Mouse (Mus musculus) CH12.LX (cell line): Measurements from ENCODE around the gene Gm44965. TPM values are rescaled to one million over a fixed set of nuclear protein-coding genes. Genes with fewer than 3 reads are reported as not detected.

Source experiments
- DNase-seq: peaks from one replicate; pipeline ENCODE4 v3.0.0-alpha.2; 2013; ENCODE audit errors: extremely low read depth
- H3K27ac ChIP-seq: 2 replicates; pipeline ENCODE4 v1.5.1; 2012; ENCODE audit warnings: low read depth, mild to moderate bottlenecking, control low read depth, moderate library complexity; ENCODE audit not compliant: insufficient read depth
- H3K27me3 ChIP-seq: replicated peaks from 2 replicates; pipeline ENCODE3; 2012; ENCODE audit warnings: inconsistent platforms
- H3K36me3 ChIP-seq, 2 experiments: replicated peaks in 1 of 2; 2 replicates each; pipeline versions ENCODE3 to v1.6.1; 2012; ENCODE audit warnings: inconsistent platforms in 1 of 2, low read length in 1 of 2, mild to moderate bottlenecking in 1 of 2, mixed read lengths in 1 of 2, moderate library complexity in 1 of 2; ENCODE audit not compliant: control insufficient read depth in 1 of 2, insufficient read depth in 1 of 2
- H3K4me1 ChIP-seq, 2 experiments: 2 replicates each; pipeline ENCODE4 v1.6.1; 2012; ENCODE audit warnings: inconsistent platforms in 1 of 2, moderate library complexity in 1 of 2; ENCODE audit not compliant: insufficient read depth in 2 of 2, control insufficient read depth in 1 of 2
- H3K4me2 ChIP-seq: 2 replicates; pipeline ENCODE4 v1.6.1; 2012; ENCODE audit warnings: low read depth, mild to moderate bottlenecking, control low read depth; ENCODE audit not compliant: poor library complexity, insufficient read depth, severe bottlenecking
- H3K4me3 ChIP-seq, 3 experiments: fragments of 150-350 bp in 1 of 3; sonication (generic) in 1 of 3; replicated peaks in 1 of 3; 2 replicates each; pipeline versions ENCODE3 to v1.5.1; 2011 to 2012; ENCODE audit warnings: low read depth in 2 of 3, low read length in 2 of 3, mild to moderate bottlenecking in 2 of 3, moderate library complexity in 2 of 3, control low read depth in 1 of 3, improper control_type of control experiment in 1 of 3, inconsistent platforms in 1 of 3, mixed read lengths in 1 of 3; ENCODE audit not compliant: poor library complexity in 1 of 3
- H3K79me2 ChIP-seq: replicated peaks from 2 replicates; pipeline ENCODE4 v1.6.1; 2012; ENCODE audit warnings: mild to moderate bottlenecking, moderate library complexity; ENCODE audit not compliant: control insufficient read depth, poor library complexity, insufficient read depth, severe bottlenecking; ENCODE audit errors: extremely low read depth
- H3K9ac ChIP-seq: 2 replicates; pipeline ENCODE4 v1.6.1; 2012; ENCODE audit warnings: low read depth, mild to moderate bottlenecking, control low read depth, moderate library complexity; ENCODE audit not compliant: insufficient read depth
- H3K9me3 ChIP-seq: replicated peaks from 2 replicates; pipeline ENCODE3; 2012; ENCODE audit warnings: low read length, inconsistent platforms, mixed read lengths
- BHLHE40 ChIP-seq: IDR thresholded peaks from 2 replicates; pipeline ENCODE4 v1.6.1; 2011; ENCODE audit warnings: mild to moderate bottlenecking, low read depth, low read length, improper control_type of control experiment
- CHD2 ChIP-seq: IDR thresholded peaks from 2 replicates; pipeline ENCODE4 v1.6.1; 2011; ENCODE audit warnings: low read length, improper control_type of control experiment
- CTCF ChIP-seq, 2 experiments: IDR thresholded peaks in 1 of 2; conservative IDR thresholded peaks in 1 of 2; 2 replicates each; pipeline ENCODE4 v1.5.1; 2011 to 2012; ENCODE audit warnings: low read depth in 2 of 2, low read length in 2 of 2, improper control_type of control experiment in 1 of 2, inconsistent platforms in 1 of 2, mild to moderate bottlenecking in 1 of 2, moderate library complexity in 1 of 2
- E2F4 ChIP-seq: IDR thresholded peaks from 2 replicates; pipeline ENCODE4 v1.6.1; 2011; ENCODE audit warnings: low read depth, low read length, improper control_type of control experiment; ENCODE audit not compliant: insufficient replicate concordance
- EP300 ChIP-seq: IDR thresholded peaks from 2 replicates; pipeline ENCODE4 v1.6.1; 2011; ENCODE audit warnings: low read length, improper control_type of control experiment
- ETS1 ChIP-seq: conservative IDR thresholded peaks from 2 replicates; pipeline ENCODE4 v1.6.1; 2012; ENCODE audit warnings: low read depth, mild to moderate bottlenecking, inconsistent platforms, low read length, improper control_type of control experiment, moderate library complexity
- GABPA ChIP-seq: IDR thresholded peaks from 2 replicates; pipeline ENCODE4 v1.6.1; 2012; ENCODE audit warnings: low read depth, low read length, improper control_type of control experiment, inconsistent platforms; ENCODE audit not compliant: insufficient replicate concordance
- HCFC1 ChIP-seq: IDR thresholded peaks from 2 replicates; pipeline ENCODE4 v1.6.1; 2012; ENCODE audit warnings: low read depth, mild to moderate bottlenecking, inconsistent platforms, low read length, improper control_type of control experiment
- IRF4 ChIP-seq: IDR thresholded peaks from 2 replicates; pipeline ENCODE4 v1.6.1; 2014; ENCODE audit warnings: low read depth, mild to moderate bottlenecking, inconsistent platforms, low read length, improper control_type of control experiment
- JUN ChIP-seq: IDR thresholded peaks from 2 replicates; pipeline ENCODE4 v1.6.1; 2011; ENCODE audit warnings: low read depth, mild to moderate bottlenecking, low read length, improper control_type of control experiment, moderate library complexity; ENCODE audit not compliant: insufficient read depth
- JUND ChIP-seq: conservative IDR thresholded peaks from 2 replicates; pipeline ENCODE4 v1.6.1; 2011; ENCODE audit warnings: low read depth, low read length, improper control_type of control experiment
- KAT2A ChIP-seq: IDR thresholded peaks from 2 replicates; pipeline ENCODE4 v1.6.1; 2012; ENCODE audit warnings: low read length, improper control_type of control experiment, inconsistent platforms; ENCODE audit not compliant: insufficient replicate concordance
- MAX ChIP-seq: IDR thresholded peaks from 2 replicates; pipeline ENCODE4 v1.6.1; 2011; ENCODE audit warnings: low read length, improper control_type of control experiment
- MAZ ChIP-seq: IDR thresholded peaks from 2 replicates; pipeline ENCODE4 v1.6.1; 2012; ENCODE audit warnings: low read depth, mild to moderate bottlenecking, inconsistent platforms, low read length, improper control_type of control experiment, moderate library complexity
- MXI1 ChIP-seq: IDR thresholded peaks from 2 replicates; pipeline ENCODE4 v1.6.1; 2011; ENCODE audit warnings: mild to moderate bottlenecking, low read depth, low read length, improper control_type of control experiment
- MYC ChIP-seq: IDR thresholded peaks from 2 replicates; pipeline ENCODE4 v1.6.1; 2011; ENCODE audit warnings: low read depth, mild to moderate bottlenecking, improper control_type of control experiment, low read length
- NELFE ChIP-seq: IDR thresholded peaks from 2 replicates; pipeline ENCODE4 v1.6.1; 2011; ENCODE audit warnings: low read depth, low read length, improper control_type of control experiment
- PAX5 ChIP-seq: IDR thresholded peaks from 2 replicates; pipeline ENCODE4 v1.6.1; 2012; ENCODE audit warnings: low read length, inconsistent platforms, mixed read lengths
- RAD21 ChIP-seq: IDR thresholded peaks from 2 replicates; pipeline ENCODE4 v1.6.1; 2011; ENCODE audit warnings: low read depth, mild to moderate bottlenecking, low read length, improper control_type of control experiment, moderate library complexity
- SIN3A ChIP-seq: IDR thresholded peaks from 2 replicates; pipeline ENCODE4 v1.6.1; 2012; ENCODE audit warnings: low read length, improper control_type of control experiment, inconsistent platforms
- SMC3 ChIP-seq: IDR thresholded peaks from 2 replicates; pipeline ENCODE4 v1.6.1; 2011; ENCODE audit warnings: low read depth, low read length, improper control_type of control experiment
- TBP ChIP-seq: conservative IDR thresholded peaks from 2 replicates; pipeline ENCODE4 v1.6.1; 2011; ENCODE audit warnings: low read depth, low read length, improper control_type of control experiment
- TCF12 ChIP-seq: IDR thresholded peaks from 2 replicates; pipeline ENCODE4 v1.6.1; 2014; ENCODE audit warnings: low read depth, mild to moderate bottlenecking, inconsistent platforms, low read length, improper control_type of control experiment
- UBTF ChIP-seq: IDR thresholded peaks from 2 replicates; pipeline ENCODE4 v1.6.1; 2012; ENCODE audit warnings: low read depth, mild to moderate bottlenecking, inconsistent platforms, low read length, improper control_type of control experiment, moderate library complexity
- USF1 ChIP-seq: IDR thresholded peaks from 2 replicates; pipeline ENCODE4 v1.6.1; 2014; ENCODE audit warnings: low read depth, mild to moderate bottlenecking, inconsistent platforms, low read length, improper control_type of control experiment
- USF2 ChIP-seq: conservative IDR thresholded peaks from 2 replicates; pipeline ENCODE4 v1.6.1; 2011; ENCODE audit warnings: low read depth, low read length, improper control_type of control experiment
- ZC3H11A ChIP-seq: IDR thresholded peaks from 2 replicates; pipeline ENCODE4 v1.6.1; 2012; ENCODE audit warnings: low read depth, mild to moderate bottlenecking, inconsistent platforms, low read length, improper control_type of control experiment
- ZKSCAN1 ChIP-seq: IDR thresholded peaks from 2 replicates; pipeline ENCODE4 v1.6.1; 2012; ENCODE audit warnings: low read depth, inconsistent platforms, low read length, improper control_type of control experiment, borderline replicate concordance
- ZMIZ1 ChIP-seq: IDR thresholded peaks from 2 replicates; pipeline ENCODE4 v1.6.1; 2012; ENCODE audit warnings: low read depth, mild to moderate bottlenecking, inconsistent platforms, low read length, improper control_type of control experiment
- ZNF384 ChIP-seq: IDR thresholded peaks from 2 replicates; pipeline ENCODE4 v1.6.1; 2012; ENCODE audit warnings: low read depth, low read length, improper control_type of control experiment, inconsistent platforms
- dilution Hi-C: fragments of 300-500 bp; cut with MboI; formaldehyde crosslinking; loops from 2 replicates; pipeline ENCODE4 v1.14.3; 2020; ENCODE audit warnings: low sequenced_read_pairs; ENCODE audit not compliant: extremely low pct_unique_long_range_greater_than_20kb, extremely low pct_ligation_motif_present
- in situ Hi-C: fragments of 300-500 bp; cut with MboI; formaldehyde crosslinking; loops from 3 replicates; pipeline ENCODE4 v1.14.3; 2019; ENCODE audit warnings: low sequenced_read_pairs, low pct_ligation_motif_present, low pct_unique_long_range_greater_than_20kb, mixed read lengths
- polyA plus RNA-seq: library from polyadenylated mRNA; unstranded; fragments of >175 nt; gene quantifications from 2 replicates; pipeline ENCODE4 v1.2.1, GENCODE M21; 2012; ENCODE audit warnings: low read depth; ENCODE audit not compliant: insufficient read length
- total RNA-seq, 2 experiments: library from RNA; depleted of rRNA; stranded (reverse); fragments of 300-350 nt in 1 of 2; fragments of >200 nt in 1 of 2; gene quantifications; 2 replicates each; pipeline ENCODE4 v1.2.3; 2012 to 2014

Gm44965 gene
- total and polyA plus RNA-seq, 3 experiments = not detected

GRCm38 (mm10) chr6:48546271-48546670 is 47.5 kb upstream of the Gm44965 start:
- Histone ChIP-seq H3K9me3 (no peaks in the 10 kb centered on the region), H3K9ac (no peak overlapping the region), H3K4me2 (no peak overlapping the region), H3K79me2 (no peaks in the 10 kb centered on the region), H3K4me3 (no peak overlapping the region), H3K36me3 (no peaks in the 10 kb centered on the region), H3K27me3 (peaks cover 50% of the 10 kb centered on the region), H3K27ac (no peak overlapping the region), H3K4me1 (no peaks in the 10 kb centered on the region)
- peak; percentile 41 for DNase-seq
- TF ChIP-seq CTCF (conservative IDR thresholded peaks at IDR 0.05 in 1 of 2, IDR thresholded peaks at IDR 0.05 in 1 of 2; ENCODE audit: low read depth in 2 of 2, low read length in 2 of 2) (peak in 1 of 2 experiments; percentile 75; a peak in 2 of 4 replicates), E2F4 (no peak), EP300 (no peak), ZMIZ1 (no peak), KAT2A (no peak), PAX5 (no peak), JUN (no peak), ETS1 (no peak), MAZ (no peak), RAD21 (peak; percentile 46), UBTF (no peak), NELFE (no peak), TCF12 (no peak), JUND (no peak), ZKSCAN1 (no peak), TBP (no peak), ZNF384 (peak; percentile 37), ZC3H11A (no peak), GABPA (no peak), MYC (no peak), IRF4 (no peak), SMC3 (peak; percentile 75), SIN3A (no peak), HCFC1 (no peak), MXI1 (no peak), USF2 (no peak), USF1 (no peak), MAX (no peak), BHLHE40 (no peak), CHD2 (no peak)
- in situ Hi-C loops = loop anchor here (25.0 kb wide), 1 partner anchor 359 kb away; no protein-coding TSS in a partner anchor
- dilution Hi-C loops = no loop called here
